Mouse (Mus musculus) B cell, adult 2 months (primary cell): ENCODE data around the gene Abcf2.
A peak's percentile ranks its signal among the peaks of the same experiment; 100 is the strongest.
"Not testable (repeated sequence)": the region's sequence is repeated elsewhere in the genome, so short reads cannot be mapped to it uniquely, and the experiment has no call there.

Experiments
- DNase-seq, 2 experiments: peaks; one replicate each; pipeline ENCODE4 v3.0.0; 2022

The Abcf2 gene

DNA sequence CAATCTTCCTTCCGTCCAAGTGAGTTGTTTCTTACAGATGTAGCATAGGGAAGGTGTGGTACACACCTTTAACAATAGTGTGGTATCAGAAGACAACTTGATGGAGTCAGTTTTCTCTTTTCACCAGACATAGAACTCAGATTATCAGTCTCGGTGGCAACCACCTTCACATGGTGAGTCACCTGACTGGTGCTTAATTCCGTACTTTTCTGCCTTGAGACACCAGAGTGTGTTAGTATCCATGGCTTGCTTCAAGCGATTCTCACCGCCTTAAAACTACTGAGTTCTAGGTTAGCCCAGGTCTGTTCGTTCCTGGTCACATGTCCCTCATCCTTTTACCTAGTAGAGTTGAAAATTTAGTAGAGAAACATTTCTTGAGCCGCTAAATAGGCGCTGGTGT, 8.8 kb upstream of the Abcf2 start:
- DNase-seq, result no peak

GRCm38 (mm10) chr5:24578109-24578963, 1.1 kb upstream of the Abcf2 start:
- DNase-seq, result no peak

- peak in 1 of 2 experiments; percentile 33 for DNase-seq
Observed at GRCm38 (mm10) chr5:24576801-24577182, 475 bp downstream of the Abcf2 start.

DNA sequence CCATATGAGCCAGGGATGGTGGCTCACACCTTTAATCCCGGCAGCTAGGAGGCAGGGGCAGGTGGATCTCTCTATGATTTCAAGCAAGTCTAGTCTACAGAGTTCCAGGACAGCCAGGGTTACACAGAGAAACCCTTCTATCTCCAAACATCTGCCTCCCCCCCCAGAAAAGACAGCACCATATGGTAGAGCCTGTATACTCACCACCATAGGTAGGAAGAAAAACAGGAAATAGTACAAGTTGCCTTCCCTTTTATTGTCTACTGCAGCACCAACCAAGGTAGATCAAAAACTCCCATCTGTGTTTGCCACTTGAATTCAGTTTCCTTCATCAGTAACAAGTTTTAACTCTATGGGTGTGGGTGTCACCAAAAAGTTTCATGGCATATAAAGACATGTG, 1.3 kb downstream of the Abcf2 start:
- no peak for DNase-seq

- DNase-seq, result no peak
Observed at GRCm38 (mm10) chr5:24556709-24557108, 20.6 kb downstream of the Abcf2 start, which contains the start of gene 4931409K22Rik. Gene 4931409K22Rik, minus strand, starts transcription at chr5:24556809.

DNA sequence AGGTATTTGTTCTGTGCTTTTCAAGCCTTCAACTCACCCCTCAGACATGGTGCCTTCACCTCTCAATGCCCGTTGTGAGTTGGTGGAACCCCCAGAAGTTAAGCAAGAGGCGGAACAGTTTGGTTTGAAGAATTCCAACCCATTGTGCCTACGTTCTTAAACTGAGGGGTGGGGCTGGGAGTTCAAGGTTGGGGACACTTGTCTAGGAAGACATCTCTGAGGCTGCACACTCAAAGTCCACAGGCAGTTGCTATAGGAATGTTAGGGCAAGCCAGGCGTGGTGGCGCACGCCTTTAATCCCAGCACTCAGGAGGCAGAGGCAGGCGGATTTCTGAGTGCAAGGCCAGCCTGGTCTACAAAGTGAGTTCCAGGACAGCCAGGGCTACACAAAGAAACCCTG, 21.9 kb downstream of the Abcf2 start:
- DNase-seq, result not testable (repeated sequence)

- no peak for DNase-seq
Observed at GRCm38 (mm10) chr5:24553621-24554244, 23.5 kb downstream of the Abcf2 start.

- DNase-seq, result no peak
Observed at GRCm38 (mm10) chr5:24551317-24551688, 26.0 kb downstream of the Abcf2 start.

DNA sequence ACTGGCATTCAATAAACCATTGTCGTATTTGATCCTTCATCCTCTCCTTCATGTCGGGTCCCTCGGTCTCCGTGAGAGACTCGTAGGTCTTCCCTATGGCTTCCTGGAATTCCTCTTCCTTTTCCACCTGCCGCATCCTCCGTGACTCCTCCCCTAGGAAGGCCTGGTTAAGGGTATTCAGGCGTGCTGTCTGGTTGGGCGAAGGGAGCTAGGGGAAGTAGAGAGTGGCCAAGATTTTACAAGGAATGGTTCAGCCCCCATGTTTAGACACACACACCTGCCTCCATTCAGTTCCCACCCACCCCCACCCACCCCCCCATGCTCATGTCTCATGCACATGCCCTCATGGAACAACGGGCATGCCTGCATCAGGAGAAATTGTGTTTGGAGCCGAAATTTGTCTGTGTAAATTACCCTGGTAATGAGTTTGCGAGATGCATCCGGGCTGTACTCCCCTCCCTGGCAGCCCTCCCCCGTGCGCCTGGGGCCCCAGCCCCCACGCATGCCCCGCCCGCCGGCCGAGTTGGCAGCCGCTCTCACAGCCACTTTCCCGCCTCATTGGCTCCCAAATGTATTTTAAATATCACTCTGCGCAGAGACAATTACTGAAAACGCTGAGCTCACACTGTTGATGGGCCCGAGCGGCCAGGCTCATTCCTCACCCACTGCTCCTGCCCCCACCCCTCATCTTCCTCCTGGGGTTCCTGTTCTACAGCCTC, 26.5 kb downstream of the Abcf2 start:
- no peak for DNase-seq

DNA sequence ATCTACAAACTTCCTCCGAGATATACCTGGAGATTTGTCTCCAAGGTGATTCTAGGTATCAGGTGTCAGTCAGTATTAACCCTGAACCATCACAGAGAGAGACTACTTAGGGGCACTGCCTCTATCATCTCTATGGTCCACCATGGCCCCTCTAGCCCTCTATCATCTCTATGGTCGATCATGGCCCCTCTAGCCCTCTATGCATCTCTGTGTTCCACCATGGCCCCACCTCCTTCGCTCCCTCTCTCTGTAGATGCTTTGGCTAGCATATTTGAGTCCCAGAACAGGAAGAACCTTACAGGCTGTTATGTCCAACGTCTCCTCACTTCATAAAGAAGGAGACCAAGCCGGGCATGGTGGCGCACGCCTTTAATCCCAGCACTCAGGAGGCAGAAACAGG, 34.6 kb downstream of the Abcf2 start:
- no peak for DNase-seq

DNA sequence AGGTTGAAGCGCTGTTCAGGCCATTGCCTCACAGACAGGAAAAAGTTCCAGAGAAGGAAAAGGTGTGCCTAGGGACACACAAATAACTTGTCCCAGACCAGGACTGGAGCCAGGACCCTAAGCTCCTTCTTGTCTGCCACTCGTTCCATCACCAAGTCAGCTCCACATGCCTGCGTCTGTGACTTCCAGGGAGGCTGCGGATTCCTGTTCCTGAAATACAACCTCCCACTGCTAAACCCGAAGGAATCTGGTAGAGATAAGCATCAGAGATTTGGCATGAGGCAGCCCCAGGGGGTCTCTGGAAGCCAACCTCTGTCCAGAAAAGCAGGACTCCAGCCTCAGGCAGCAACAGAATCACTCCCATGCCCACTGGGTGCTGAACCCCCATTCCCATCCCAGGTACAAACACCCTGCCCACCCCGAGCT, 36.1 kb downstream of the Abcf2 start:
- DNase-seq, result no peak

GRCm38 (mm10) chr5:24540387-24541143, 36.7 kb downstream of the Abcf2 start, which contains the start of gene Asb10:
Gene Asb10, minus strand, starts transcription at chr5:24540978.
- DNase-seq, result no peak

DNA sequence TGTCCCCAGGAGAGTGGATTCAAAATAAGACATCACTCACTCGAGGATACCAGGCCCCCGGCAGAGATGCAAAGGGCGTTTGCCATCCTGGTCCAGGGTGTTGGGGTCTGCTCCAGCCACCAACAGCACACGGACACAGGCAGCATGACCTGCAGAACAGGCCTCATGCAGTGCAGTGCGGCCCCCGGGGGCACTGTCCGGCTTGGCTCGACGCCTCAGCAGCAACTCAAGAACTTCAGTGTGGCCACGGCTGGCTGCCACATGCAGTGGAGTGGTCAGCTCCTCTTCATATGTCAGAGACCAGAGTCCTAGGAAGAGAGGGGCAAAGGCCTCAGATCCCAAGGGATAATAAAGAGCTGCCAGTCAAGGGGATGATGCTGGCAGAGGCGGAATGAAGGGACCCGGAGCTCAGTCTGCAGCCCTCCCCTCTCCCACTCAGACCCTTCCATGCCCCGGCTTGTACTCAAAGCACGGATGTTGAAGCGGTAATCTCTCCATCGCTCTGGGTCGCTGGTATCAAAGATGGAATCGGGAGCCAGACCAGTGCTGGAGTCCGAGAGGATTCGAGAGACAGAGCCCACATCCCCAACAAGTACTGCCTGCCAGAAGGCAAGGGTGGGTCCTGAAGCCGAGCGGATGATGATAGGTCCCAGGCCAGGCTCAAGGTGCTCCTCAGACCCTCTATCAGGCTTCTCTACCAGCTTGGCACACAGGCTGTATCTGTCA, 37.5 kb downstream of the Abcf2 start:
- DNase-seq, result no peak

- DNase-seq, result no peak
Observed at GRCm38 (mm10) chr5:24537618-24538017, 39.6 kb downstream of the Abcf2 start.

DNA sequence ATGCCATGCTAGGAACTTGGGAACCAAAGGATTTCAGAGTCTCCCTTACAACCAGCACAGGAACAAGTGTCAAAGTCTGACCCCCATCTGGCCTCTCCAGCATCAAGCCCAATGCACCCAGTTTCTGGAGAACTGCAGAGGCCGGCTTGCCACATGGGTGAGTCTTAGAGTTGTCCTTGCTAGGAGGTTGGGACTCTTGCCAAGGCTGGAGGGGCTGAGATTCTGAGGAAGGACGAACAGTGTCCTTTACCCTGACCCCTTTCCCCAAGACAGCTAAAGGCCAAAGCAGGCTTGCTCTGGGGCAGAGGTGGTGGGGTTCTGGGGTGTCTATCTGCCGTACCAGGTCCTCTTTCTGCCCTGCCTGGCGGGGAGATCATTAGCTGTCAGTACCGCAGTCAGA, 40.8 kb downstream of the Abcf2 start:
- DNase-seq, result no peak

GRCm38 (mm10) chr5:24535731-24536130, 41.5 kb downstream of the Abcf2 start:
- DNase-seq, result no peak

GRCm38 (mm10) chr5:24534292-24534691, 43.0 kb downstream of the Abcf2 start:
- DNase-seq, result no peak

- no peak for DNase-seq
Observed at GRCm38 (mm10) chr5:24533391-24533790, 43.9 kb downstream of the Abcf2 start.

DNA sequence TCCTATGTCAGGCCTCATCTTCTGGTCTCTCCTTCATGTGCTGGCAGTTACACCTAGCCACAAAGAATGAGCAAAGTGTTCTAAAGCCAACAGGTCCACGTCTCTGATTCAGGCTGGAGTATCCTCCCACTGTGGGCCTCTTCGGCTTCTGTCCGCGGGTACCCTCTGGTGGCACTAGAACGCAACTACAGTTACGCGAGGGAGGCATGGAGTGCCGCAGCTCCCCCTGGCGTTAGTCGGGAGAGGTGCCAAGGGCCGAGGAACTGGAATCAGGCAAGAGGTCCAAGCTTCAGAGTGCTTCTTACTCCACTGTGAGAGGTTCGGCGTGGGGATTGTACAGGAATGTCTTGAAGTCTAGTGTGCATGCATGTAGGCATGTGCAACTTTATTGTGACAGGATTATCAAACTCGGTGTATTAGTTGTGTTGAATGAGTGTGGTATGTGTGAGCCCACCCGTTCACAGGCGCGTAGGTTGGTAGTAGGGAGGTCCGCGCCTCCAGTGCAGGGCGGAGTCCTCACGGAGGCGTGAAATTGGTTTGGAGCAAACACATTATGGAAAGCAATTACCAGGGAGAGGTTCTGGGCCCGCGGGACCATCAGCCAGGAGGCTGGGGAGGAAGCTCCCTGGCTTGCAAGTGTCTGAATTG, 47.1 kb downstream of the Abcf2 start:
- DNase-seq, result peak; percentile 94

DNA sequence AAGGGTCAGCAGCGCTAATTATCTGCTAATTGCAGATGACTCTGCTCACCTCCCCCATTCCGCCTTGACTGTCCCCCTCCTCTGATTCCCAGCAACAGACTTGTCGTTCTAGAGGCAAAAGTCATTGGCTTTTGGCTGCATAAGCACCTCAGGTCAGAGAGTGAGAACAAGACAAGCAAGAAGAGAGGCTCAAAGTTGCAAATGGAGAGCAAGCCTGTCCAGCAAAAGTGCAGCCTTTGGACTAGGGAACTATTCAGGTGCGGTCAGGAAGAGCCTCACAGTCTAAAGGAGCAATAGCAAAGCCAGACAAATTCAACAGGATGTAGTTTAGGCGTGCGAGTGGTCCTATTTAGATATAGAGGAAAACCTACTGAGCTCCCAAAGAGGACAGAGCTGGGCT, 49.5 kb downstream of the Abcf2 start:
- DNase-seq, result no peak

GRCm38 (mm10) chr5:24526889-24527230, 50.4 kb downstream of the Abcf2 start, which contains the start of gene Gbx1:
Gene Gbx1, minus strand, starts transcription at chr5:24527202.
- no peak for DNase-seq
